Mouse (Mus musculus) layer of hippocampus, postnatal 10 days (tissue): ENCODE measurements around the gene Spns3. TPM values are rescaled to one million over a fixed set of nuclear protein-coding genes. Genes with fewer than 3 reads are reported as not detected.

Experiments used
- DNase-seq, 2 experiments: peaks; one replicate each; pipeline ENCODE4 v3.0.0; 2021; ENCODE audit warnings: low spot score in 2 of 2
- long read RNA-seq: library from polyadenylated mRNA; stranded (forward); transcript quantifications from one replicate; pipeline ENCODE4 v2.0.0, GENCODE M21; 2023
- total RNA-seq, 2 experiments: library from RNA; stranded (reverse); gene quantifications; 2 replicates each; pipeline ENCODE4 v1.2.3; 2021

Spns3 gene
- under 1 TPM; 0.18 to 0.22 TPM for total RNA-seq
- long read RNA-seq, partial matches to known transcripts = 0 of 1 reads
- long read RNA-seq, other reads (novel, unspliced or antisense) = 0 of 1 reads

GRCm38 (mm10) chr11:72550134-72550988 is at the start of gene Spns3:
Gene Spns3 (minus strand): TSS chr11:72550506.
- no peak for DNase-seq

- no peak for DNase-seq
These were observed 47.5 kb upstream of the Spns3 start for GRCm38 (mm10) chr11:72597780-72598179.

- no peak for DNase-seq
These were observed 44.9 kb upstream of the Spns3 start for GRCm38 (mm10) chr11:72595010-72595737.

GRCm38 (mm10) chr11:72587537-72588233 is 37.4 kb upstream of the Spns3 start:
- no peak for DNase-seq

- DNase-seq = no peak
These were observed 36.3 kb upstream of the Spns3 start for GRCm38 (mm10) chr11:72586570-72586969.

- DNase-seq = no peak
These were observed 32.8 kb upstream of the Spns3 start for GRCm38 (mm10) chr11:72583092-72583491.

GRCm38 (mm10) chr11:72582448-72582705 is 32.1 kb upstream of the Spns3 start:
- no peak for DNase-seq

GRCm38 (mm10) chr11:72581609-72582447 is 31.5 kb upstream of the Spns3 start:
- no peak for DNase-seq

GRCm38 (mm10) chr11:72578471-72578870 is 28.2 kb upstream of the Spns3 start:
- no peak for DNase-seq

- peak in 1 of 2 experiments; percentile 23 for DNase-seq
These were observed 26.4 kb upstream of the Spns3 start for GRCm38 (mm10) chr11:72576466-72577351.

GRCm38 (mm10) chr11:72576111-72576465 is 25.8 kb upstream of the Spns3 start:
- peak in 1 of 2 experiments; percentile 22 for DNase-seq

- no peak for DNase-seq
These were observed 23.5 kb upstream of the Spns3 start for GRCm38 (mm10) chr11:72573819-72574218.

GRCm38 (mm10) chr11:72570319-72570979 is 20.1 kb upstream of the Spns3 start:
- peak; percentile 84 to 88 for DNase-seq

- no peak for DNase-seq
These were observed 19.5 kb upstream of the Spns3 start for GRCm38 (mm10) chr11:72569671-72570318.

GRCm38 (mm10) chr11:72569051-72569450 is 18.7 kb upstream of the Spns3 start:
- no peak for DNase-seq

GRCm38 (mm10) chr11:72566816-72567338 is 16.6 kb upstream of the Spns3 start:
- peak; percentile 41 to 63 for DNase-seq

- DNase-seq = no peak
These were observed 16.0 kb upstream of the Spns3 start for GRCm38 (mm10) chr11:72566304-72566703.

GRCm38 (mm10) chr11:72564232-72564807 is 14.0 kb upstream of the Spns3 start:
- peak; percentile 39 to 47 for DNase-seq
